Mouse (Mus musculus): ENCODE results near the gene Nudc. TPM values are rescaled to one million over a fixed set of nuclear protein-coding genes. Genes with fewer than 3 reads are reported as not detected.
"Not testable (repeated sequence)": the region's sequence is repeated elsewhere in the genome, so short reads cannot be mapped to it uniquely, and the experiment has no call there.

The Nudc gene
- polyA plus RNA-seq, 1 experiment from 2014 or later, result 93.7 TPM

- H3K4me1 ChIP-seq (ENCODE audit: control insufficient read depth, low read depth, low read length), result no peaks in the 10 kb centered on the region
- WGBS (ENCODE audit: insufficient replicate concordance), result 6% methylated on average over 8 of the region's 8 CpGs
- no peaks in the 10 kb centered on the region for H3K9me3 ChIP-seq (replicated peaks; ENCODE audit: control insufficient read depth, low read length)
- ATAC-seq (ENCODE audit: low read depth), result peak; percentile 27; the same call in 1 of the 2 replicates
- H3K9ac ChIP-seq (ENCODE audit: low read depth, low read length), result no peak overlapping the region
- H3K4me2 ChIP-seq (ENCODE audit: low read depth, low read length), result no peak overlapping the region
- peaks cover 6% of the 10 kb centered on the region for H3K27me3 ChIP-seq (ENCODE audit: control insufficient read depth, insufficient read depth, low read depth, low read length)
- H3K27ac ChIP-seq (ENCODE audit: low read length), result no peak overlapping the region
- H3K4me3 ChIP-seq (ENCODE audit: low read depth, low read length), result no peak overlapping the region
- no peaks in the 10 kb centered on the region for H3K36me3 ChIP-seq (ENCODE audit: control insufficient read depth, insufficient read depth)
Observed at GRCm38 (mm10) chr4:133512972-133513371, 32.8 kb downstream of the Nudc start.

- 48% methylated on average over 4 of the region's 5 CpGs for WGBS (ENCODE audit: insufficient replicate concordance)
- not testable (repeated sequence) for H3K4me2 ChIP-seq (ENCODE audit: low read depth, low read length); H3K27me3 ChIP-seq (ENCODE audit: control insufficient read depth, insufficient read depth, low read depth, low read length); H3K4me3 ChIP-seq (ENCODE audit: low read depth, low read length); H3K9ac ChIP-seq (ENCODE audit: low read depth, low read length); H3K4me1 ChIP-seq (ENCODE audit: control insufficient read depth, low read depth, low read length); H3K9me3 ChIP-seq (replicated peaks; ENCODE audit: control insufficient read depth, low read length); H3K36me3 ChIP-seq (ENCODE audit: control insufficient read depth, insufficient read depth); ATAC-seq (ENCODE audit: low read depth); H3K27ac ChIP-seq (ENCODE audit: low read length)
Observed at GRCm38 (mm10) chr4:133512511-133512910, 33.3 kb downstream of the Nudc start.

- no peak for ATAC-seq (ENCODE audit: low read depth)
- H3K27ac ChIP-seq (ENCODE audit: low read length), result no peak overlapping the region
- 52% methylated on average over 5 of the region's 5 CpGs for WGBS (ENCODE audit: insufficient replicate concordance)
- no peaks in the 10 kb centered on the region for H3K36me3 ChIP-seq (ENCODE audit: control insufficient read depth, insufficient read depth)
- no peaks in the 10 kb centered on the region for H3K9me3 ChIP-seq (replicated peaks; ENCODE audit: control insufficient read depth, low read length)
- H3K4me3 ChIP-seq (ENCODE audit: low read depth, low read length), result no peak overlapping the region
- H3K4me2 ChIP-seq (ENCODE audit: low read depth, low read length), result no peak overlapping the region
- no peaks in the 10 kb centered on the region for H3K4me1 ChIP-seq (ENCODE audit: control insufficient read depth, low read depth, low read length)
- peaks cover 5% of the 10 kb centered on the region for H3K27me3 ChIP-seq (ENCODE audit: control insufficient read depth, insufficient read depth, low read depth, low read length)
- H3K9ac ChIP-seq (ENCODE audit: low read depth, low read length), result no peak overlapping the region
Observed at GRCm38 (mm10) chr4:133511050-133511449, 34.7 kb downstream of the Nudc start.

DNA sequence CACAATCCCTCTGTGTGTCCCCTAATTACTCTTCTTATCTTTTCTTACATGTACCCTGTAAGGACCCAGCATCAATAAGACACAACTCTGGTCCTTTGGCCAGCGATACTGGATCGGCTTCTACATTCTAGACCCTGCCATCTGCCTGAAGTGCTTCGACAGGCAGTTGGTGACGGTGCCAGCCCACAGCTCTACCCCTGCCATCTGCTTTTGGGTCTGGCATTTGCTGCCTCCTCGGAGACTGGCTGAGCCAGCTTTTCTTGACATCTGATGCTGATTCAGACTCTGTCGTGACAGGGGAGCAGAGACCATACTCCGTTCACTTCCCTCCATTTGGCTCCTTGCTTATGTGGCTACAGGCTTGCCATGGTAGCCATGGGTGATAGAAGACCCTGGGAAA lies 36.8 kb downstream of the Nudc start:
- Histone ChIP-seq H3K27ac (ENCODE audit: low read length) (no peak overlapping the region), H3K4me1 (ENCODE audit: control insufficient read depth, low read depth, low read length) (no peaks in the 10 kb centered on the region), H3K4me2 (ENCODE audit: low read depth, low read length) (no peak overlapping the region), H3K9me3 (replicated peaks; ENCODE audit: control insufficient read depth, low read length) (no peaks in the 10 kb centered on the region), H3K4me3 (ENCODE audit: low read depth, low read length) (no peak overlapping the region), H3K9ac (ENCODE audit: low read depth, low read length) (no peak overlapping the region), H3K36me3 (ENCODE audit: control insufficient read depth, insufficient read depth) (no peaks in the 10 kb centered on the region), H3K27me3 (ENCODE audit: control insufficient read depth, insufficient read depth, low read depth, low read length) (peaks cover 13% of the 10 kb centered on the region)
- 65% methylated on average over 7 of the region's 7 CpGs for WGBS (ENCODE audit: insufficient replicate concordance)
- ATAC-seq (ENCODE audit: low read depth), result no peak

- Histone ChIP-seq H3K27me3 (ENCODE audit: control insufficient read depth, insufficient read depth, low read depth, low read length) (peaks cover 31% of the 10 kb centered on the region), H3K9ac (ENCODE audit: low read depth, low read length) (no peak overlapping the region), H3K27ac (ENCODE audit: low read length) (no peak overlapping the region), H3K9me3 (replicated peaks; ENCODE audit: control insufficient read depth, low read length) (no peaks in the 10 kb centered on the region), H3K4me2 (ENCODE audit: low read depth, low read length) (no peak overlapping the region), H3K4me1 (ENCODE audit: control insufficient read depth, low read depth, low read length) (no peaks in the 10 kb centered on the region), H3K36me3 (ENCODE audit: control insufficient read depth, insufficient read depth) (no peaks in the 10 kb centered on the region), H3K4me3 (ENCODE audit: low read depth, low read length) (no peak overlapping the region)
- 26% methylated on average over 5 of the region's 5 CpGs for WGBS (ENCODE audit: insufficient replicate concordance)
- no peak for ATAC-seq (ENCODE audit: low read depth)
Observed at GRCm38 (mm10) chr4:133506573-133506972, 39.2 kb downstream of the Nudc start.

- no peak for ATAC-seq (ENCODE audit: low read depth)
- no peak overlapping the region for H3K27ac ChIP-seq (ENCODE audit: low read length)
- no peaks in the 10 kb centered on the region for H3K4me1 ChIP-seq (ENCODE audit: control insufficient read depth, low read depth, low read length)
- peaks cover 44% of the 10 kb centered on the region for H3K27me3 ChIP-seq (ENCODE audit: control insufficient read depth, insufficient read depth, low read depth, low read length)
- H3K4me2 ChIP-seq (ENCODE audit: low read depth, low read length), result no peak overlapping the region
- WGBS (ENCODE audit: insufficient replicate concordance), result 49% methylated on average over 9 of the region's 9 CpGs
- no peak overlapping the region for H3K4me3 ChIP-seq (ENCODE audit: low read depth, low read length)
- no peaks in the 10 kb centered on the region for H3K36me3 ChIP-seq (ENCODE audit: control insufficient read depth, insufficient read depth)
- no peak overlapping the region for H3K9ac ChIP-seq (ENCODE audit: low read depth, low read length)
- no peaks in the 10 kb centered on the region for H3K9me3 ChIP-seq (replicated peaks; ENCODE audit: control insufficient read depth, low read length)
Observed at GRCm38 (mm10) chr4:133504755-133505485, 40.9 kb downstream of the Nudc start.

GRCm38 (mm10) chr4:133504300-133504699 lies 41.5 kb downstream of the Nudc start:
- no peak overlapping the region for H3K4me2 ChIP-seq (ENCODE audit: low read depth, low read length)
- H3K4me1 ChIP-seq (ENCODE audit: control insufficient read depth, low read depth, low read length), result no peaks in the 10 kb centered on the region
- H3K27ac ChIP-seq (ENCODE audit: low read length), result no peak overlapping the region
- no peak overlapping the region for H3K9ac ChIP-seq (ENCODE audit: low read depth, low read length)
- no peaks in the 10 kb centered on the region for H3K36me3 ChIP-seq (ENCODE audit: control insufficient read depth, insufficient read depth)
- no peaks in the 10 kb centered on the region for H3K9me3 ChIP-seq (replicated peaks; ENCODE audit: control insufficient read depth, low read length)
- 24% methylated on average over 5 of the region's 5 CpGs for WGBS (ENCODE audit: insufficient replicate concordance)
- H3K4me3 ChIP-seq (ENCODE audit: low read depth, low read length), result no peak overlapping the region
- ATAC-seq (ENCODE audit: low read depth), result no peak
- H3K27me3 ChIP-seq (ENCODE audit: control insufficient read depth, insufficient read depth, low read depth, low read length), result peaks cover 51% of the 10 kb centered on the region

- no peak overlapping the region for H3K4me3 ChIP-seq (ENCODE audit: low read depth, low read length)
- peaks cover 5% of the 10 kb centered on the region for H3K4me1 ChIP-seq (ENCODE audit: control insufficient read depth, low read depth, low read length)
- H3K9me3 ChIP-seq (replicated peaks; ENCODE audit: control insufficient read depth, low read length), result no peaks in the 10 kb centered on the region
- peaks cover 76% of the 10 kb centered on the region for H3K27me3 ChIP-seq (ENCODE audit: control insufficient read depth, insufficient read depth, low read depth, low read length)
- no peak for ATAC-seq (ENCODE audit: low read depth)
- H3K36me3 ChIP-seq (ENCODE audit: control insufficient read depth, insufficient read depth), result no peaks in the 10 kb centered on the region
- H3K4me2 ChIP-seq (ENCODE audit: low read depth, low read length), result no peak overlapping the region
- H3K9ac ChIP-seq (ENCODE audit: low read depth, low read length), result no peak overlapping the region
- WGBS (ENCODE audit: insufficient replicate concordance), result 19% methylated on average over 7 of the region's 7 CpGs
- H3K27ac ChIP-seq (ENCODE audit: low read length), result no peak overlapping the region
Observed at GRCm38 (mm10) chr4:133501514-133501913, 44.3 kb downstream of the Nudc start.

DNA sequence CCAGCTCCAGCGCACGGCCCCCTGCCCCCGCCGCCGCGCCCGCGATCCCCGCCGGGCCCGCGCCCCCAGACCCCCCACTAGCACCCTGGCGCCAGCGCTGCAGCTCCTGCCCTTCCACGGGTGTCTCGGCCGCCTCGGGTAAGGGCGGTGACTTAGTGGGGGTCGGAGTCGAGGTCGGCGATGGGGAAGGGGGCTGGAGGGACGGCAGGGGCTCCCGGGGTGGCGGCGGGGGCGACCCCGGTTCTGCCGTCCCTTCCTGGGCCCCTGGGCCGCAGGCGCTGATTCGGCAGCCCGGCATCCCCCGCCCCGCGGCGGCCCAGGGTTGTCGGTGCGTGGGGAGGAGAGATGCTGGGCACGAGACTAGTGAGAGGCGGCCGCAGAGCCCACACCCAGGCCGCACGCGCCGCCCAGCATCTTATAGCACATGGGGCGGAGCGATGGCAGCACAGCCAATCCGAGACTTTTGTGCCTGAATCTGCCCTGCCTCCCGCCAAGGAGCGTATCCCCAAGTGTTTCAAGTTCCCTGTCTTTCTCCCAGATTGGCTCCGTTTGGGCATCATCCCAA lies 47.6 kb downstream of the Nudc start, which contains the start of gene Trnp1:
Gene Trnp1, minus strand, starts transcription at position 391 of the 565 bp plus-strand sequence.
- peak; percentile 51; the same call in 1 of the 2 replicates for ATAC-seq (ENCODE audit: low read depth)
- WGBS (ENCODE audit: insufficient replicate concordance), result 0% methylated on average over 45 of the region's 53 CpGs

More for the DNA sequence above, 47.6 kb downstream of the Nudc start, which contains the start of gene Trnp1:
- Histone ChIP-seq H3K36me3 (ENCODE audit: control insufficient read depth, insufficient read depth) (no peaks in the 10 kb centered on the region), H3K9ac (ENCODE audit: low read depth, low read length) (no peak within 1 kb of the TSS), H3K27ac (ENCODE audit: low read length) (no peak within 1 kb of the TSS), H3K4me1 (ENCODE audit: control insufficient read depth, low read depth, low read length) (peaks cover 10% of the 10 kb centered on the region), H3K4me2 (ENCODE audit: low read depth, low read length) (peak within 1 kb of the TSS; percentile 61), H3K4me3 (ENCODE audit: low read depth, low read length) (peak within 1 kb of the TSS; percentile 44), H3K9me3 (replicated peaks; ENCODE audit: control insufficient read depth, low read length) (no peaks in the 10 kb centered on the region), H3K27me3 (ENCODE audit: control insufficient read depth, insufficient read depth, low read depth, low read length) (peaks cover 87% of the 10 kb centered on the region)
